Mouse (Mus musculus): Measurements from ENCODE around the gene Pdlim7. TPM values are rescaled to one million over a fixed set of nuclear protein-coding genes. Genes with fewer than 3 reads are reported as not detected.

The Pdlim7 gene
- polyA plus RNA-seq, 1 experiment from 2014 or later = 199 TPM

- H3K9ac ChIP-seq = no peak overlapping the region
- no peak for DNase-seq
- ATAC-seq (ENCODE audit: insufficient read depth) = peak; percentile 11; the same call in 1 of the 2 replicates
- TF ChIP-seq CTCF (IDR thresholded peaks at IDR 0.05; ENCODE audit: low read depth) = no peak
- peaks cover 58% of the 10 kb centered on the region for H3K36me3 ChIP-seq (ENCODE audit: insufficient read depth)
- no peaks in the 10 kb centered on the region for H3K27me3 ChIP-seq (ENCODE audit: insufficient read depth, low read length)
- peak overlapping the region; percentile 88 for H3K27ac ChIP-seq (ENCODE audit: low read depth)
- peak overlapping the region; percentile 91 for H3K4me2 ChIP-seq
- WGBS = 27% methylated on average over 3 of the region's 3 CpGs
- H3K4me1 ChIP-seq (ENCODE audit: insufficient read depth) = peaks cover 21% of the 10 kb centered on the region
- no peaks in the 10 kb centered on the region for H3K9me3 ChIP-seq (ENCODE audit: low read depth, low read length)
- peak overlapping the region; percentile 77 for H3K4me3 ChIP-seq (ENCODE audit: low read depth, low read length)
These were observed 3.2 kb downstream of the Pdlim7 start for GRCm38 (mm10) chr13:55510332-55510667.

- no peak for TF ChIP-seq CTCF (IDR thresholded peaks at IDR 0.05; ENCODE audit: low read depth)
- no peaks in the 10 kb centered on the region for H3K27me3 ChIP-seq (ENCODE audit: insufficient read depth, low read length)
- H3K4me2 ChIP-seq = no peak overlapping the region
- H3K27ac ChIP-seq (ENCODE audit: low read depth) = no peak overlapping the region
- H3K9me3 ChIP-seq (ENCODE audit: low read depth, low read length) = no peaks in the 10 kb centered on the region
- peaks cover 75% of the 10 kb centered on the region for H3K36me3 ChIP-seq (ENCODE audit: insufficient read depth)
- no peak for DNase-seq
- peaks cover 21% of the 10 kb centered on the region for H3K4me1 ChIP-seq (ENCODE audit: insufficient read depth)
- 96% methylated on average over 10 of the region's 10 CpGs for WGBS
- H3K4me3 ChIP-seq (ENCODE audit: low read depth, low read length) = no peak overlapping the region
- no peak overlapping the region; the same call in 1 of the 2 replicates for H3K9ac ChIP-seq
- no peak for ATAC-seq (ENCODE audit: insufficient read depth)
These were observed 4.9 kb downstream of the Pdlim7 start for GRCm38 (mm10) chr13:55508531-55508930.

GRCm38 (mm10) chr13:55507877-55508276 is 5.6 kb downstream of the Pdlim7 start:
- Histone ChIP-seq H3K27me3 (ENCODE audit: insufficient read depth, low read length) (no peaks in the 10 kb centered on the region), H3K4me2 (no peak overlapping the region), H3K4me1 (ENCODE audit: insufficient read depth) (peaks cover 21% of the 10 kb centered on the region), H3K9ac (no peak overlapping the region), H3K27ac (ENCODE audit: low read depth) (no peak overlapping the region), H3K4me3 (ENCODE audit: low read depth, low read length) (no peak overlapping the region), H3K9me3 (ENCODE audit: low read depth, low read length) (no peaks in the 10 kb centered on the region), H3K36me3 (ENCODE audit: insufficient read depth) (peaks cover 81% of the 10 kb centered on the region)
- no peak for ATAC-seq (ENCODE audit: insufficient read depth)
- no peak for DNase-seq
- TF ChIP-seq CTCF (IDR thresholded peaks at IDR 0.05; ENCODE audit: low read depth) = peak; percentile 44
- WGBS = 61% methylated on average over 11 of the region's 11 CpGs

DNA sequence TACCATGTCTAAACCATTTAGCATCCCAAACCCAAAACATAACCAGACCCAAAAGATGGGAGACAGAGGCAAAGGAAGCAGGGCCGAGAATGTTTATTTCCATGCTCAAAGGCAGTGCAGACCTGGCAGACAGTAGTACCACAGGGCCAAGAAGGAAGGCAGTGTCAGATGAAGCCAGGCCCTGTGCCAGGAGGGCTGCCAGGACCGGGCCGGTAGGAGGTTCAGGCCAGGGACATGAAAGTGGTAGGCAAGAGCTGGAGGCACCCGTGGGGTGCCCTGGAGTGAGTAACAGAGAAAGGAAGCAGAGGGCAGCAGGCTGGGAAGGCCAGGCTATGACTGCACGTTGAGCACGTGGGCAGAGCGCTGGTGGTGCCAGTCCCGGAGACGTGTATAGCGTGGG is 6.8 kb downstream of the Pdlim7 start:
- TF ChIP-seq CTCF (IDR thresholded peaks at IDR 0.05; ENCODE audit: low read depth) = no peak
- Histone ChIP-seq H3K9ac (no peak overlapping the region), H3K27me3 (ENCODE audit: insufficient read depth, low read length) (no peaks in the 10 kb centered on the region), H3K4me1 (ENCODE audit: insufficient read depth) (peaks cover 15% of the 10 kb centered on the region), H3K36me3 (ENCODE audit: insufficient read depth) (peaks cover 88% of the 10 kb centered on the region), H3K4me2 (no peak overlapping the region), H3K9me3 (ENCODE audit: low read depth, low read length) (no peaks in the 10 kb centered on the region), H3K27ac (ENCODE audit: low read depth) (no peak overlapping the region), H3K4me3 (ENCODE audit: low read depth, low read length) (no peak overlapping the region)
- DNase-seq (no peak), ATAC-seq (ENCODE audit: insufficient read depth) (no peak)
- 90% methylated on average over 10 of the region's 10 CpGs for WGBS

DNA sequence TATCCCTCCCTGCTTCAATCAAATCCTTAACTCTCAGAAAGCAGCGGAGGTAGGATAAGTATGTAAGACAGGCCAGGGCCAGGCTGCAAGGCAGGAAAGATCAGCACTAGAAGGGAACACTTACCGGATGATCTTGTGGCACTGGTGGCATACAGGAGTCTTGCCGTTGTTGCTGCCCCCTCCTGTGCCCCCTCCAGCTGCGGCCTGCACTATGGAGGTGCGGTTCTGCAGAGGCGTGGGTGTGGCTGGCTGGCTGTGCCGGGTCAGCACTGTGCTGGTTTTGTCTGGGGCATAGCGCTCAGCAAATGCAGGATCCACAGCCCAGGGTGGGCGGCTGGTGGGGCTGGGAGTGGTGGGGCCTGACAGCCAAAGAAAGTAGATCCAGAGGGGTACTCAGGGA is 7.7 kb downstream of the Pdlim7 start:
- H3K4me3 ChIP-seq (ENCODE audit: low read depth, low read length) = no peak overlapping the region
- WGBS = 87% methylated on average over 9 of the region's 9 CpGs
- no peak for ATAC-seq (ENCODE audit: insufficient read depth)
- H3K4me1 ChIP-seq (ENCODE audit: insufficient read depth) = peaks cover 7% of the 10 kb centered on the region
- no peak overlapping the region for H3K9ac ChIP-seq
- no peak overlapping the region for H3K27ac ChIP-seq (ENCODE audit: low read depth)
- H3K27me3 ChIP-seq (ENCODE audit: insufficient read depth, low read length) = no peaks in the 10 kb centered on the region
- no peak for DNase-seq
- H3K4me2 ChIP-seq = no peak overlapping the region
- TF ChIP-seq CTCF (IDR thresholded peaks at IDR 0.05; ENCODE audit: low read depth) = no peak
- peaks cover 92% of the 10 kb centered on the region for H3K36me3 ChIP-seq (ENCODE audit: insufficient read depth)
- no peaks in the 10 kb centered on the region for H3K9me3 ChIP-seq (ENCODE audit: low read depth, low read length)

DNA sequence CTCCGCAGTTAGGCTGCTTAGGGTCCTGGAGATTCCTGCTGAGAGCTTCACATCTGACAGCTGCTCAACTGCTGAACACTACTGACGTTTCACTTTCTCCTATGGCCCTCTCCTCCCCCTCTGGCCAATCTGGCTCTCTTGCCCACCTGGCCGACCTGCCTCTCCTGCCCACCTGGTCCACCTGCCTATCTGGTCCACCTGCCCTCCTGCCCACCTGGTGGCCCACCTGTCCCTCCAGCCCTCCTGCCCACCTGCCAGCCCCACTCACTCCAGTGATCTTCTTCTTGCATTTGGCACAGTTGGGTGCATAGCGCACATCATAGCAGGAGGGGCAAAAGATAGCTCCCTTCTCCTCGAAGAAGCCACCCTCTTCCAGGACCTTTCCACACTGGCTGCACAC is 9.1 kb downstream of the Pdlim7 start:
- no peak overlapping the region for H3K9ac ChIP-seq
- no peaks in the 10 kb centered on the region for H3K9me3 ChIP-seq (ENCODE audit: low read depth, low read length)
- 83% methylated on average over 5 of the region's 5 CpGs for WGBS
- peaks cover 96% of the 10 kb centered on the region for H3K36me3 ChIP-seq (ENCODE audit: insufficient read depth)
- DNase-seq (no peak), ATAC-seq (ENCODE audit: insufficient read depth) (no peak)
- no peaks in the 10 kb centered on the region for H3K27me3 ChIP-seq (ENCODE audit: insufficient read depth, low read length)
- no peak overlapping the region for H3K4me3 ChIP-seq (ENCODE audit: low read depth, low read length)
- no peaks in the 10 kb centered on the region for H3K4me1 ChIP-seq (ENCODE audit: insufficient read depth)
- H3K4me2 ChIP-seq = no peak overlapping the region
- no peak for TF ChIP-seq CTCF (IDR thresholded peaks at IDR 0.05; ENCODE audit: low read depth)
- no peak overlapping the region for H3K27ac ChIP-seq (ENCODE audit: low read depth)

GRCm38 (mm10) chr13:55502405-55502804 is 11.1 kb downstream of the Pdlim7 start:
- peaks cover 95% of the 10 kb centered on the region for H3K36me3 ChIP-seq (ENCODE audit: insufficient read depth)
- DNase-seq (no peak), ATAC-seq (ENCODE audit: insufficient read depth) (no peak)
- no peaks in the 10 kb centered on the region for H3K9me3 ChIP-seq (ENCODE audit: low read depth, low read length)
- no peak overlapping the region for H3K4me2 ChIP-seq
- H3K4me1 ChIP-seq (ENCODE audit: insufficient read depth) = no peaks in the 10 kb centered on the region
- H3K27ac ChIP-seq (ENCODE audit: low read depth) = no peak overlapping the region
- TF ChIP-seq CTCF (IDR thresholded peaks at IDR 0.05; ENCODE audit: low read depth) = no peak
- no peak overlapping the region for H3K9ac ChIP-seq
- H3K27me3 ChIP-seq (ENCODE audit: insufficient read depth, low read length) = no peaks in the 10 kb centered on the region
- WGBS = 82% methylated on average over 8 of the region's 8 CpGs
- no peak overlapping the region for H3K4me3 ChIP-seq (ENCODE audit: low read depth, low read length)

DNA sequence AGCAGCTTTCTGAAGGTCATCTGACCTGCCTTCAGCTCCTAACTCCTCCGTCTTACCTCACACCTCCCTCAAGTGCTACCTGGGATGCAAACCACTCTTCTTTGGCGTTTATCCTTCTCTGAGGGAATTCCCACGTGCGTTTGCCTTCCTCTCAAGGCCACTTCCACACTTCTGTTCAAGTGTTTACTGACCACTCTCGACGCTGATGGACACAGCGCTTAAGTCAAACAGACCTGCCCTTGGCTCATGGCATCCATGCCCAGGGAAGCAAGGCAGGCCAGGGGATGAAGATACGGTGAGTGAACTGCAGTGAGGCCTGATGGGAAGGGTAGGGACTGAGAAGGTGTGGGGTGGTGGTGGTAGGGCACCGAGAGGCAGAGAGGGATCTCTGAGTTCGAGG is 12.9 kb downstream of the Pdlim7 start:
- Histone ChIP-seq H3K4me2 (no peak overlapping the region), H3K9ac (no peak overlapping the region), H3K27me3 (ENCODE audit: insufficient read depth, low read length) (no peaks in the 10 kb centered on the region), H3K36me3 (ENCODE audit: insufficient read depth) (peaks cover 82% of the 10 kb centered on the region), H3K27ac (ENCODE audit: low read depth) (no peak overlapping the region), H3K9me3 (ENCODE audit: low read depth, low read length) (no peaks in the 10 kb centered on the region), H3K4me1 (ENCODE audit: insufficient read depth) (no peaks in the 10 kb centered on the region; the same call in 1 of the 2 replicates), H3K4me3 (ENCODE audit: low read depth, low read length) (no peak overlapping the region)
- no peak for TF ChIP-seq CTCF (IDR thresholded peaks at IDR 0.05; ENCODE audit: low read depth)
- DNase-seq (peak; percentile 35), ATAC-seq (ENCODE audit: insufficient read depth) (no peak)
- 54% methylated on average over 10 of the region's 10 CpGs for WGBS
